Mouse (Mus musculus): Measurements from ENCODE around the gene Tprkb. TPM values are rescaled to one million over a fixed set of nuclear protein-coding genes. Genes with fewer than 3 reads are reported as not detected.
"Not testable (repeated sequence)": the region's sequence is repeated elsewhere in the genome, so short reads cannot be mapped to it uniquely, and the experiment has no call there.

Gene Tprkb
- polyA plus RNA-seq (2014; fragmentation: Nextera tagmentation; extraction: Ambion mirVana) = 23.9 TPM in 2 replicates

DNA sequence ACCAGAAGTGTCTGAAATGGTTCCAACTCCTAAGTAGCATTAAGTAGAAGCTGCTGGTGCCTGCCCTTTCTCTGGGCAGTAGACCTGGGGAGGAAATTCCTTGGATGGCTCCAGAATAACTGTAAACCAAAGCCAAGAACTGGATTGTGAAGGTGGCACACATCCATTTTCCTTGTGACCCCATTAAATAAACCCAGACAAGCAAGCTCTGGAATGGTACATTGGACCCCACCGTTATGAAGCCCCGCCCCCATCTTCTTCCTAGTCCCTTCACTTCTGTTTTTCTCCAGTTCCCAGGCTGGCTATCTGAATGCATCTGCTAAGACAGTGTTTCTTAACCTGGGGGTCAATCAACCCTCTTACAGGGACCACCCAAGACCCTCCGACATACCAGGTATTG lies at the start of gene Tprkb:
Tprkb (plus strand) TSS at position 279 of the 400 bp plus-strand sequence.
- WGBS = 84% methylated on average over 3 of the region's 3 CpGs

GRCm38 (mm10) chr6:85862565-85862964 lies 49.1 kb upstream of the Tprkb start:
- no peak overlapping the region for H3K9ac ChIP-seq (ENCODE audit: low read length)
- H3K36me3 ChIP-seq (ENCODE audit: control insufficient read depth, insufficient read depth, low read length) = no peaks in the 10 kb centered on the region
- no peak for ATAC-seq (ENCODE audit: insufficient number of reproducible peaks, insufficient read depth, low FRiP score, low read depth)
- H3K27ac ChIP-seq (replicated peaks in 1 of 2; ENCODE audit: control insufficient read depth in 1 of 2, insufficient read depth in 1 of 2, low read depth in 2 of 2, low read length in 2 of 2) = no peak overlapping the region
- 55% methylated on average over 3 of the region's 3 CpGs for WGBS
- no peaks in the 10 kb centered on the region for H3K9me3 ChIP-seq (ENCODE audit: control insufficient read depth, low read length)
- no peak overlapping the region for H3K4me3 ChIP-seq (ENCODE audit: control insufficient read depth in 1 of 2, insufficient read depth in 1 of 2, low read depth in 1 of 2, low read length in 2 of 2)
- no peaks in the 10 kb centered on the region for H3K27me3 ChIP-seq (ENCODE audit: control insufficient read depth, insufficient read depth, low read length)
- H3K4me2 ChIP-seq (ENCODE audit: low read length) = no peak overlapping the region
- no peaks in the 10 kb centered on the region for H3K4me1 ChIP-seq (ENCODE audit: control insufficient read depth in 2 of 2, insufficient read depth in 2 of 2, low read length in 2 of 2)

More for the DNA sequence above, at the start of gene Tprkb:
- Histone ChIP-seq H3K36me3 (ENCODE audit: control insufficient read depth, insufficient read depth, low read length) (no peaks in the 10 kb centered on the region), H3K4me3 (ENCODE audit: control insufficient read depth in 1 of 2, insufficient read depth in 1 of 2, low read depth in 1 of 2, low read length in 2 of 2) (no peak within 1 kb of the TSS), H3K9ac (ENCODE audit: low read length) (no peak within 1 kb of the TSS), H3K27me3 (ENCODE audit: control insufficient read depth, insufficient read depth, low read length) (no peaks in the 10 kb centered on the region), H3K9me3 (ENCODE audit: control insufficient read depth, low read length) (no peaks in the 10 kb centered on the region), H3K27ac (replicated peaks in 1 of 2; ENCODE audit: control insufficient read depth in 1 of 2, insufficient read depth in 1 of 2, low read depth in 2 of 2, low read length in 2 of 2) (no peak within 1 kb of the TSS), H3K4me2 (ENCODE audit: low read length) (no peak within 1 kb of the TSS), H3K4me1 (ENCODE audit: control insufficient read depth in 2 of 2, insufficient read depth in 2 of 2, low read length in 2 of 2) (peaks cover 0 to 8% of the 10 kb centered on the region in 2 experiments; a peak in 2 of 4 replicates)
- no peak for ATAC-seq (ENCODE audit: insufficient number of reproducible peaks, insufficient read depth, low FRiP score, low read depth)

- Histone ChIP-seq H3K4me2 (ENCODE audit: low read length) (no peak overlapping the region), H3K27me3 (ENCODE audit: control insufficient read depth, insufficient read depth, low read length) (no peaks in the 10 kb centered on the region), H3K9ac (ENCODE audit: low read length) (no peak overlapping the region), H3K36me3 (ENCODE audit: control insufficient read depth, insufficient read depth, low read length) (no peaks in the 10 kb centered on the region), H3K9me3 (ENCODE audit: control insufficient read depth, low read length) (no peaks in the 10 kb centered on the region), H3K4me1 (ENCODE audit: control insufficient read depth in 2 of 2, insufficient read depth in 2 of 2, low read length in 2 of 2) (no peaks in the 10 kb centered on the region), H3K4me3 (ENCODE audit: control insufficient read depth in 1 of 2, insufficient read depth in 1 of 2, low read depth in 1 of 2, low read length in 2 of 2) (no peak overlapping the region), H3K27ac (replicated peaks in 1 of 2; ENCODE audit: control insufficient read depth in 1 of 2, insufficient read depth in 1 of 2, low read depth in 2 of 2, low read length in 2 of 2) (no peak overlapping the region)
- ATAC-seq (ENCODE audit: insufficient number of reproducible peaks, insufficient read depth, low FRiP score, low read depth) = no peak
- 80% methylated on average over 2 of the region's 2 CpGs for WGBS
These were observed 48.5 kb upstream of the Tprkb start for GRCm38 (mm10) chr6:85863136-85863535.

GRCm38 (mm10) chr6:85863840-85864239 lies 47.8 kb upstream of the Tprkb start:
- Histone ChIP-seq H3K9ac (ENCODE audit: low read length) (no peak overlapping the region), H3K27me3 (ENCODE audit: control insufficient read depth, insufficient read depth, low read length) (no peaks in the 10 kb centered on the region), H3K36me3 (ENCODE audit: control insufficient read depth, insufficient read depth, low read length) (no peaks in the 10 kb centered on the region), H3K4me1 (ENCODE audit: control insufficient read depth in 2 of 2, insufficient read depth in 2 of 2, low read length in 2 of 2) (no peaks in the 10 kb centered on the region), H3K9me3 (ENCODE audit: control insufficient read depth, low read length) (no peaks in the 10 kb centered on the region), H3K27ac (replicated peaks in 1 of 2; ENCODE audit: control insufficient read depth in 1 of 2, insufficient read depth in 1 of 2, low read depth in 2 of 2, low read length in 2 of 2) (no peak overlapping the region), H3K4me2 (ENCODE audit: low read length) (no peak overlapping the region), H3K4me3 (ENCODE audit: control insufficient read depth in 1 of 2, insufficient read depth in 1 of 2, low read depth in 1 of 2, low read length in 2 of 2) (no peak overlapping the region)
- ATAC-seq (ENCODE audit: insufficient number of reproducible peaks, insufficient read depth, low FRiP score, low read depth) = no peak
- WGBS = 80% methylated on average over 2 of the region's 2 CpGs

- H3K27me3 ChIP-seq (ENCODE audit: control insufficient read depth, insufficient read depth, low read length); ATAC-seq (ENCODE audit: insufficient number of reproducible peaks, insufficient read depth, low FRiP score, low read depth); H3K4me2 ChIP-seq (ENCODE audit: low read length); H3K4me3 ChIP-seq (ENCODE audit: control insufficient read depth in 1 of 2, insufficient read depth in 1 of 2, low read depth in 1 of 2, low read length in 2 of 2); H3K36me3 ChIP-seq (ENCODE audit: control insufficient read depth, insufficient read depth, low read length); H3K27ac ChIP-seq (replicated peaks in 1 of 2; ENCODE audit: control insufficient read depth in 1 of 2, insufficient read depth in 1 of 2, low read depth in 2 of 2, low read length in 2 of 2); H3K9me3 ChIP-seq (ENCODE audit: control insufficient read depth, low read length); H3K4me1 ChIP-seq (ENCODE audit: control insufficient read depth in 2 of 2, insufficient read depth in 2 of 2, low read length in 2 of 2); H3K9ac ChIP-seq (ENCODE audit: low read length): not testable (repeated sequence)
- WGBS = 61% methylated on average over 6 of the region's 7 CpGs
These were observed 46.6 kb upstream of the Tprkb start for GRCm38 (mm10) chr6:85864900-85865639.

GRCm38 (mm10) chr6:85866166-85866565 lies 45.5 kb upstream of the Tprkb start:
- not testable (repeated sequence) for ATAC-seq (ENCODE audit: insufficient number of reproducible peaks, insufficient read depth, low FRiP score, low read depth); H3K27ac ChIP-seq (replicated peaks in 1 of 2; ENCODE audit: control insufficient read depth in 1 of 2, insufficient read depth in 1 of 2, low read depth in 2 of 2, low read length in 2 of 2); H3K9ac ChIP-seq (ENCODE audit: low read length); H3K4me1 ChIP-seq (ENCODE audit: control insufficient read depth in 2 of 2, insufficient read depth in 2 of 2, low read length in 2 of 2); H3K36me3 ChIP-seq (ENCODE audit: control insufficient read depth, insufficient read depth, low read length); H3K27me3 ChIP-seq (ENCODE audit: control insufficient read depth, insufficient read depth, low read length); H3K4me2 ChIP-seq (ENCODE audit: low read length); H3K4me3 ChIP-seq (ENCODE audit: control insufficient read depth in 1 of 2, insufficient read depth in 1 of 2, low read depth in 1 of 2, low read length in 2 of 2); H3K9me3 ChIP-seq (ENCODE audit: control insufficient read depth, low read length)
- WGBS = 85% methylated on average over 3 of the region's 3 CpGs

DNA sequence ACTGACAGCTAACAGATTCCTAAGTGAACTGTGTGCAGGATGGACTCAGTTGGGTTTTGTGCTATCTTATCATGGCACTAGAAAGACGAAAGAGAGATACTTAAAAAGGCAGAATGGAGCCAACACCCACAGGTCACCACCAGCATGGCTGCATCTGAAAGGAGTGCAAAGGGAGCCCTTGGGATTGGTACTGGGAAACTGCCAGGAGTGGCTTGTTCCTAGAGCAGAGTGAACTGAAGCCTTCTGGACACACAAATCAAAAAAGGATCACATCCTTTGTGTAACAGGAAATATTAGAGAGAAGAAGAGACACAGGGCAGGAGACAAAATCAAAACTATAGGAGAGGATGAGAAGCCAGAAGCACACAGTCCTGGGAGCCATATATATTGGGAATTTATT lies 44.7 kb upstream of the Tprkb start:
- WGBS = no CpG with 5 or more reads among the region's 1 CpGs
- not testable (repeated sequence) for H3K27me3 ChIP-seq (ENCODE audit: control insufficient read depth, insufficient read depth, low read length); H3K4me2 ChIP-seq (ENCODE audit: low read length); H3K27ac ChIP-seq (replicated peaks in 1 of 2; ENCODE audit: control insufficient read depth in 1 of 2, insufficient read depth in 1 of 2, low read depth in 2 of 2, low read length in 2 of 2); ATAC-seq (ENCODE audit: insufficient number of reproducible peaks, insufficient read depth, low FRiP score, low read depth); H3K4me3 ChIP-seq (ENCODE audit: control insufficient read depth in 1 of 2, insufficient read depth in 1 of 2, low read depth in 1 of 2, low read length in 2 of 2); H3K9ac ChIP-seq (ENCODE audit: low read length); H3K36me3 ChIP-seq (ENCODE audit: control insufficient read depth, insufficient read depth, low read length); H3K9me3 ChIP-seq (ENCODE audit: control insufficient read depth, low read length); H3K4me1 ChIP-seq (ENCODE audit: control insufficient read depth in 2 of 2, insufficient read depth in 2 of 2, low read length in 2 of 2)
